Comparison of ENCODE assay signal across 1 mouse cellular context in genomic region chr14:99298385-99299021, GRCm38 (mm10).
TF ChIP-seq lines count a peak whose summit lies in the region.

Klf5 (plus strand) TSS chr14:99298691.

TF ChIP-seq in MEL, 35 proteins besides CTCF, POLR2A, EP300 and RAD21 (continued from another document):
- no peak for TF ChIP-seq GABPA (IDR thresholded peaks at IDR 0.05; ENCODE audit: low read depth, low read length)
- TF ChIP-seq ELF1 (IDR thresholded peaks at IDR 0.05; ENCODE audit: low read depth, low read length), result peak; percentile 37; the same call in 1 of the 2 replicates
- no peak for TF ChIP-seq CHD1 (IDR thresholded peaks at IDR 0.05; ENCODE audit: low read depth, low read length)
- no peak for TF ChIP-seq USF1 (IDR thresholded peaks at IDR 0.05; ENCODE audit: low read depth, low read length)
- TF ChIP-seq MAX (IDR thresholded peaks at IDR 0.05; ENCODE audit: low read length), result peak; percentile 64; the same call in 1 of the 2 replicates
- no peak for TF ChIP-seq SMC3 (IDR thresholded peaks at IDR 0.05; ENCODE audit: low read depth, low read length)
- TF ChIP-seq CHD2 (IDR thresholded peaks at IDR 0.05; ENCODE audit: low read length), result peak; percentile 58; the same call in 1 of the 2 replicates
- TF ChIP-seq MAZ (IDR thresholded peaks at IDR 0.05; ENCODE audit: low read depth, low read length), result peak; percentile 93
- no peak for TF ChIP-seq MEF2A (IDR thresholded peaks at IDR 0.05; ENCODE audit: extremely low read depth, insufficient replicate concordance, low read depth, low read length, poor library complexity, severe bottlenecking)
- no peak for TF ChIP-seq UBTF (IDR thresholded peaks at IDR 0.05; ENCODE audit: borderline replicate concordance, insufficient read depth, low read depth, low read length)
- no peak for TF ChIP-seq USF2 (IDR thresholded peaks at IDR 0.05; ENCODE audit: borderline replicate concordance in 1 of 2, insufficient read depth in 1 of 2, low read depth in 1 of 2, low read length in 2 of 2)
- peak; percentile 66; the same call in 1 of the 2 replicates for TF ChIP-seq POLR2AphosphoS2 (IDR thresholded peaks at IDR 0.05; ENCODE audit: low read length)
- no peak for TF ChIP-seq MYC (IDR thresholded peaks at IDR 0.05; ENCODE audit: low read depth, low read length)
- TF ChIP-seq ZMIZ1 (IDR thresholded peaks at IDR 0.05; ENCODE audit: low read depth, low read length), result peak; percentile 96
- TF ChIP-seq NELFE (IDR thresholded peaks at IDR 0.05; ENCODE audit: low read depth, low read length), result peak; percentile 74
- TF ChIP-seq GATA1 (IDR thresholded peaks at IDR 0.05; ENCODE audit: low read depth, low read length), result no peak
- peak; percentile 74 for TF ChIP-seq NRF1 (IDR thresholded peaks at IDR 0.05; ENCODE audit: insufficient read depth, low read depth, low read length, poor library complexity, severe bottlenecking)
